Mouse (Mus musculus) myocyte (in vitro differentiated cells): ENCODE measurements around the gene Dlgap1.

Experiments used
- CEBPB ChIP-seq: IDR thresholded peaks from 2 replicates; pipeline ENCODE4 v1.6.1; 2011; ENCODE audit warnings: mild to moderate bottlenecking, moderate library complexity; ENCODE audit not compliant: poor library complexity, insufficient read depth, severe bottlenecking
- E2F4 ChIP-seq: IDR thresholded peaks from one replicate; pipeline ENCODE4 v1.6.1; 2011; ENCODE audit warnings: mild to moderate bottlenecking, control low read depth, moderate library complexity; ENCODE audit not compliant: insufficient read depth
- MAX ChIP-seq: IDR thresholded peaks from one replicate; pipeline ENCODE4 v1.6.1; 2011; ENCODE audit warnings: low read depth, mild to moderate bottlenecking, control low read depth
- MYOD1 ChIP-seq, 3 experiments: IDR thresholded peaks; one replicate each; pipeline ENCODE4 v1.6.1; 2011; ENCODE audit warnings: control low read depth in 2 of 3, low read depth in 2 of 3, mild to moderate bottlenecking in 2 of 3, moderate library complexity in 1 of 3; ENCODE audit not compliant: insufficient read length in 2 of 3, control insufficient read depth in 1 of 3
- MYOG ChIP-seq, 3 experiments: IDR thresholded peaks; one replicate each; pipeline ENCODE4 v1.6.1; 2011; ENCODE audit warnings: control low read depth in 2 of 3, low read depth in 2 of 3, mild to moderate bottlenecking in 2 of 3; ENCODE audit not compliant: insufficient read length in 2 of 3, control insufficient read depth in 1 of 3, insufficient read depth in 1 of 3
- POLR2A ChIP-seq: IDR thresholded peaks from one replicate; pipeline ENCODE4 v1.6.1; 2011; ENCODE audit warnings: low read depth, mild to moderate bottlenecking, control low read depth, moderate library complexity; ENCODE audit not compliant: insufficient read length
- POLR2AphosphoS2 ChIP-seq: IDR thresholded peaks from one replicate; pipeline ENCODE4 v1.6.1; 2011; ENCODE audit warnings: low read depth, control low read depth; ENCODE audit not compliant: insufficient read length
- REST ChIP-seq: IDR thresholded peaks from one replicate; pipeline ENCODE4 v1.6.1; 2011; ENCODE audit warnings: mild to moderate bottlenecking, control low read depth, moderate library complexity; ENCODE audit not compliant: insufficient read depth, insufficient read length
- SRF ChIP-seq: IDR thresholded peaks from one replicate; pipeline ENCODE4 v1.6.1; 2011; ENCODE audit warnings: low read depth; ENCODE audit not compliant: control insufficient read depth, insufficient read length
- TCF12 ChIP-seq: IDR thresholded peaks from one replicate; pipeline ENCODE4 v1.6.1; 2011; ENCODE audit warnings: mild to moderate bottlenecking, control low read depth; ENCODE audit not compliant: poor library complexity, insufficient read depth, severe bottlenecking
- TCF3 ChIP-seq: IDR thresholded peaks from one replicate; pipeline ENCODE4 v1.6.1; 2011; ENCODE audit warnings: low read depth, control low read depth; ENCODE audit not compliant: insufficient read length
- USF1 ChIP-seq: IDR thresholded peaks from one replicate; pipeline ENCODE4 v1.6.1; 2011; ENCODE audit warnings: low read depth, mild to moderate bottlenecking, control low read depth, moderate library complexity

GRCm38 (mm10) chr17:70852686-70853386 is 884.0 kb downstream of the Dlgap1 start:
- TF ChIP-seq POLR2A, result peak; percentile 70
- no peak for TF ChIP-seq MAX
- TF ChIP-seq E2F4, result no peak
- TF ChIP-seq TCF12, result no peak
- peak in 2 of 3 experiments; percentile 10 to 14 for TF ChIP-seq MYOD1 (IDR thresholded peaks at IDR 0.05; ENCODE audit: control insufficient read depth in 1 of 3, insufficient read length in 2 of 3, low read depth in 2 of 3)
- TF ChIP-seq MYOG (IDR thresholded peaks at IDR 0.05; ENCODE audit: control insufficient read depth in 1 of 3, insufficient read depth in 1 of 3, insufficient read length in 2 of 3, low read depth in 2 of 3), result peak in 1 of 3 experiments; percentile 36
- TF ChIP-seq TCF3, result no peak
- TF ChIP-seq POLR2AphosphoS2, result peak; percentile 59
- no peak for TF ChIP-seq USF1
- no peak for TF ChIP-seq CEBPB
- TF ChIP-seq SRF, result no peak
- no peak for TF ChIP-seq REST
